Mouse (Mus musculus): ENCODE results near the gene Isoc2a.
"Not testable (repeated sequence)": the region's sequence is repeated elsewhere in the genome, so short reads cannot be mapped to it uniquely, and the experiment has no call there.

The Isoc2a gene

DNA sequence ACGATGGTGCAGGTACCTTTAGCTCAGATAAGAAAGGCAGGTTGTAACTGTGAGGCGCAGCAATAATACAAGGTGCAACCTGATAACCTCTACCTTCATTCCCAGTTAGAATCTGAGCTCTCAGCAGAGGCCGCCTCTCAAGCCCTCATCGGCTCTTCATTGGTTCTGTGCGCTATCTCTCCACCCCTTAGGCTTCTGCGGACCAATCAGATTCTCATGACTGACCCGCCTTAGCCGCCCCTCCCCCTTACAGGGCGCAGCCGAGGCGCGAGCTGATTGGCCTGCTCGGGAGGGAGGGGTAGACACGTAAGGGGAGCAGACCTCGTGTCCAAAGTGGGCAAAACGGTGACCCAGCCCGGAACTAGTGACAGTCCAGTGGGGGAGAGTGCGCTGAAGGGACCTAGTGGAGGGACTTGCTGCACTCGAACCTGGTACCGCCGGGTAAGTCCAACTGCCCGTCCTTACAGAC, at the start of gene Isoc2a:
Gene Isoc2a, plus strand, starts transcription at position 401 of the 469 bp plus-strand sequence.
- DNase-seq, result peak; percentile 86

DNA sequence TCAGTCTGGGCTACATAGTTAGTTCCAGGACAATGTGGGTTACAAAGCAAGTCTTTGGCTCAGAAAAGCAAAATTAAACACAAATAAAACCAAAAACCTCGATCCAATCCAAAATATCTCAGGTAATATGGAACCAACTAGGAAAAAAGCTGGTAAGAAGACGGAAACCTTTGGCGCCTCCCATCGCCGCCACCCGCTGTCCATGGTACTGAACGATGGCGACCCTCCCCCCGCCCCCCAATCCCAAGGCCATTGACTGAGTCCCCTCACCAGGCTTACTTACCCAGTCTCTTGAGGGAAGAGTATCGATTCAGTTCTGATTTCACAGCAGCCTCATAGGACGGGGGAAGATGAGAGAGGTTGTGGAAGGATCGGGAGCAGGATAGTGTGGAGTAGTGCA, 46.5 kb upstream of the Isoc2a start:
- no peak for DNase-seq

DNA sequence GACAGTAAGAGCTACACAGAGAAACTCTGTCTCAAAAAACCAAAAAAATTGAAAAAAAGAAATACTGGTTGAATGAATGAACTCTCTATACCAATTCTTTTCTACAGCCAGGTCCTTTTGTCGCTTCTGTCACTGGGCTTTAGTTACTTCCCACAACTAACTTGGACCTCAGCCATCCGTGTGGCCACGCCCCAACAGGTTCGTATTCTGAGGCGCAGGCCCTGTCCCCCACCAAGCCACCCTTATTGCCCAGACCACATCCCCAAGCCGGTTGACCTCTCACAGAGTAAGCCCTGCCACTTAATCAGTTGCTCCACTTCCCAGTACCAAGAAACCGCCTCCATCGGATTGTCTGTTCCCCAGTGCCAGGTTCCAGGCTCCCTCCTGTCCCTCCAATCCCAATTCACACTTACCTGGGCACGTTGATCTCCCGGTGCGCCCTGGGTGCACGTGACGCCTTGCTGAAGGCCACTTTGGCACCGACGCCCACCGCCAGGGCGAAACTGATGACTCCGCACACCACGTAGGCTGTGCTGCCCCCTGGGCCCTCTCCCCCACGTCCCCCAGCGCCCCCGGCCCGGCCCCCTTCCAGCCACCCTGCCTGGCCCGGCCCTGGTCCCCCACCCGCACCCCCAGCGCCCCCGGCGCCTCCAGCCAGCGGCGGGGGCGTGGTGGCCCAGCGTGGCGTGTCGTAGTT, 41.2 kb upstream of the Isoc2a start:
- DNase-seq, result peak; percentile 36

DNA sequence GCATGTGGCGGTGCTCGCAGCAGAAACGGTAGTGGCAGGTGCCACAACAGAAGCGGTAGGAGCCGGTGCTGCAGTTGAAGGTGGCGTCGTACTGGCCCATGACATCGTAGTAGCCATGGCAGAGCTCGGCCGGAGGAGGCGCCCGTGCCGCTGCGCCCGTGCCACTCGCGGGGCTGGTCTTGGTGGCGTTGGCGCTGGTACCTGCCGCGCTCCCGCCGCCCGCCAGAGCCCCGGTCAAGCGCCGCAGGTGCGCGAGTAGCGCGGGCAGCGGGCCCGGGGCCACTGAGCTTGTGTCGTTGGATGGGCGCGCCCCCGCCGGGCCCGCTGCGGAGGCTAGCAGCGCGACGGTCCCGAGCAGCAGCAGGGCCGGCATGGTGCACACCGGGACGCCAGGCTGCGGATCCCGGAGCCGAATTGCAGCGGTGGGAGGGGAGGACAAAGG, 40.6 kb upstream of the Isoc2a start:
- DNase-seq, result peak; percentile 82

DNA sequence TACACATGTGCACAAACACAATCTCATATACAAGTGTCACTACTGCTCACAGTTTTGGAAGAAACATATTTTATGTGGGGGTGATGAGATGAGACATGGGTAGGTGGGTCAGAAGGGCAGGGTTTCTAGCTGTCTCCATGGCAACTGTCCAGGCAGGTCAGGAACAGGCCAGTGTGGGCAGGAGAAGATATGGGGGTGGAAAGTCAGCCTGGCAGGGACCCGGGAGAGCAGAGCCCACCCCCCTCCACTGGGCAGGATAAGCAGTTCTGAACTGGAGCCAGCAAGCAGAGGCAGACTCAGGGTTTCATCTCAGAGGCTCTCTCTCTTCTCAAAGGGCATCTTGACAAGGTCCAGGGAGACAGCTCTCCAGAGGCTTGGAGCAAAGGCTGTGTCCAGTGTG, 39.3 kb upstream of the Isoc2a start:
- DNase-seq, result peak; percentile 28

DNA sequence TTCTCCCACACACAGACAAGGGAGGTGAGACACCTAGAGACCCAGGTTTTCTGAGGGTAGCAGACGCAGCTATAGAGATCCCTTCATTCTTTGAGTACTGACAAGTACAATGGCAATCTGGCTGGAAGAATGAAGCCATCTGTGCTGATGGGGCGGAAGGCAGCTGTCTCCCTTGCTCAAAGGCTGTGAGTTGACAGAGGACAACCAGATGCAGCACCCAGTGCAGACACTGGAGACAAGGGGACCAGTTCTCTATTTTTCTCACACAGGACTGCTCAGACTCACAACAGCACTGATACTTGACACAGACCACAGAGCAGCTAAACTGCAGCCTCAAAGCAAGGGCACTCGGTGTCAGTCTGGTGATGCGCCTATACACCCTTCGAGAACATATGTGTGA, 34.9 kb upstream of the Isoc2a start:
- DNase-seq, result no peak

DNA sequence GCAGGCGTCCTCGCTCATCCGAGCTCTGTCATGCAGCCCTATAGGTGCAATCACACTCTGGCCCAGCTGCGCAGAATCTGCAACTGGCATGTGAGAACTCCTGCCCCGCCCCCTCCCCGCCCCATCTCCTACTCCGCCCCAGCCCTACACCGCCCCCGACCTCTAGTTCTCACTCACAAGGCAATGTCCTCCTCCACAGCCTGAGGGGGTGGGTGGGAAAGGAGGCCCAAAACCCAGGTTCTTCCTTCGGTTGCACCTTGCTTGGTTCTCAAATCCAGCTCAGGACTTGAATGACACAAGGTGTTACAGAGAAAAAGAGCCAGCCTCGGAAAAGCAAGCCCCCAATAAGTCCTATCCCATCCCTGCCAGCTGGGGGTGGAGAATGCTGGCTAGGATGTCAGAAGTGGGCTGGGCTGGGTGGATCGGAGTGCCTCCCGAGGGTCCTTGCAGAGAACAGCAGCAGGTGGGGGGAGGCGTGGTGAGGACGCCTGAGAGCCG, 34.3 kb upstream of the Isoc2a start:
- DNase-seq, result no peak

DNA sequence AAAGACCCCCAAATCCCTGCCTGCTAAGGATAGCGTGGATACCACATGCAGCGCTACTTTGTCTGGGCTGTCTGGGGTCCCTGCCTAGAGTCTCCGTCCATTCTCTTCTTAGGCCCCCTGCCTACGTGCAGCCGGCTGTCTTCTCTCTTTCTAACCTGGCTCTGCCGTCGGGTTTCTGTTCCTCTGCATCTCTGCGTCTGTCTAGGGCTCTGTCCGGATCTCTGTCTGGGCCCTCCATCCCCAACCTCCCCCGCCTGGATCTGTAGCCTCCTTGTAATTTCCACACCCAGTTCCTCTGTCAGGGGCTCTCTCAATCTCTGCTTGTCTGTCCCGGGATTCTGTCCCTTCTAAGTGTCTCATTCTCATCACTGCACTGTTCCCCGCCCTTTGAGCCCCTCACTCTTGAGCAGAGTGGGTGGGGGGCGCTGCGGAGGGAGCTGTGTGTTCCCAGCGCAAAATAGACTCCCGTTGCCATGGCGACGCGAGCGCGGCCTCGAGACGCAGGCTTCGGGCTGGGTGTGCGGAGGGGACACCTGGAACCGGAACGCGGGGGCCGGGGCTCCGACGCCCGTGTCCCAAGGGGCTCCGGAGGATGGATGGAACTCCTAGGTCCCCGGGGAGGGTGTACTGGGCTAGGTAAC, 33.2 kb upstream of the Isoc2a start:
- DNase-seq, result peak; percentile 37

DNA sequence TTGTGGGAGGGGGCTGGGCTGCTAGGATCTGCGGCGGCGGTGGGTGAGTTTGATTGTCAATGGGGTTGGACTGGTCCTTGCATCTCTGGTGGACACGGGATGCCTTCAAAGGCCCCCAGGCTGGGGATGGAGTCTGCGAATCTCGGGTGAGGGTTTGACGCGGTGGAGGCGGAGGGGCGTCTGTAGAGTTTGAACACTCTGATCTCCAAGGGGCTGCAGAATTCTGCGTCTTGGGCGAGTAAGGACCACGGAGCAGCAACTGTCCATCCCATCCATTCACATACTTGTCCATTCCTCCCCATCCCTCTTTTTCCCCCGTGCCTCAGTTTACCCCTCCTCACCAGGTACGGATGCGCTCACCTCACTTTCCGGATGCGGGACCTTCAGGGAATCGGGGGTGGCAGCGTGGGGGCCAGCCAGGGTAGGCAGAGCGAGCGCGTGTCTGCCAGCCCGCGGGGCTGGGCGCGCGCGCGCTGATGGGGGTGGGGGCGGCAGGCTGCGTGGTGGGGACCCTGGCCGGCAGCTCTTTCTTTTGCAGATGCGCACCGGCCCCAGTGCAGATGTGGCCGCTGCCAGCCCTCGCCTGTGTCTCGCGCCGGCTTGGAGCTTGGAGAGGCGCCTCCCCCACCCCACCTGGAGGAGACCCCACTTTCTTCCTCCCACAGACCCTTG, 32.6 kb upstream of the Isoc2a start, which contains the start of gene Shisa7:
Gene Shisa7, minus strand, starts transcription at position 452 of the 672 bp plus-strand sequence.
- DNase-seq, result no peak

DNA sequence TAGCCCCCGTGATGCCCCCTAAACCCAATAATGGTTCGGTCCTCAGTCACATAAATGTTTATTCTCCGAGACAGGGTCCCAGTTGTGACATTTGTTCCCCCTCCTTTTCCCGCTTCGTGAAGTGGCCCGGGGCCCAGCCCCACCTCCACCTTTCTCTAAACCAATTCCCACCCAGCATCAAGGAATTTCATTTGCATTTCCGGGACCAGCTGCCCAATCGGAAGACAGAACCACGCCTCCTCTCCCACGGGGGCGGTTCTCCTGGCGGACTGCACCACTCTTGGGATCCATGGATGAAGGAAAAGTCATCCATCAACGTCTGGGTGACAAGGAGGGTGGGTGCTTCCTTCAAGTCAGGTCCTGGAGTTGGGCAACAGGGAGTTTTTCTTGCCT, 32.0 kb upstream of the Isoc2a start:
- peak; percentile 68 for DNase-seq

DNA sequence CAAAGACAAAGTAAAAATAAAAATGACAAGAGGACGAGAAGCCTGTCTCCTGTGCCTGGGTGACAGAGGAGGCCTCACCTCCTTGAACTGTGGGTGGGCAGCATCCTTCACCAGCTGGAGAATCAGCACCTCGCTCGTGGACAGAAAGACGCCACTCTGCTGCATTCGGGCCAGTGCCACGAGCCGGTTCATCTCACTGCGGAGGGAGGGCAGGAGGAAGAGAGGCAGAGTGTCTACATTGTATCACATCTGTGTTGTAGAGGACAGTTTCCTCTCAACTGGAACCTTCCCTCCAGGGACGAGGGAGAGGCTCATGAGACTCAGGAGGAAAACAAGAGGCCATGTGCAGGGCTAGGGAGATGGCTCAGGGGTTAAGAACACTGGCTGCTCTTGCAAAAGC, 27.6 kb upstream of the Isoc2a start:
- no peak for DNase-seq

DNA sequence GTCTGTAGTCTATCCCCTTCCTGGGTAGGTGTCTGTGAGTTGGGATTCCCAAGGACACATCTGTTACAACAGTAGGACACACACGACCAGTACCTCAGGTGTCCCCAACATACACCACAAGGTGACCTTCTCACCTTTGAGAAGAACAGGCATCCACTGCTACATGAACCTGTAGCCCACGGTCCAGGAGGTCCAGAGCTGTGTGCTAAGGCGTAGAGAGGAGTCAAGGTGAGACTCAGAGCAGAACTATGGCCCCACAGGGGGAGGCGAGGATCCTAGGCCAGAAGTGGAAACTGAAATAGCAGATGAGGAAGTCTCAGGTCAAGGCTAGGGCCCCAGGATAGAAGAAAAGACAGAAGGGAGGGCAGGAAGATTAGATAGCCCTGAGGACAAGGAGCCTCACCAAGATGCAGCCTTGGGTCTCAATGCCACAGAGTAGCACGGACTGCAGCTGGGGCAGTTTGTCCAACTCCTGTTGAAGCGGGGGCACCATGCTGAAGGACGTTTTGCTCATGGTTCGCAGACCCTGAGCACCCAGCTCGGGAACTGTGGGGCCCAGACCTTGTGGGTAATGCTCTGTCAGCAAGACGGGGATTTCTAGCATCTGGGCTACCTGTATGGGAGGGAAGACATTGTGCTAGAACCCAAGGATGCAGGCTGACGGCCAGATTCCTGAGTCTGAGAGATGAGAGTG, 26.2 kb upstream of the Isoc2a start:
- no peak for DNase-seq

DNA sequence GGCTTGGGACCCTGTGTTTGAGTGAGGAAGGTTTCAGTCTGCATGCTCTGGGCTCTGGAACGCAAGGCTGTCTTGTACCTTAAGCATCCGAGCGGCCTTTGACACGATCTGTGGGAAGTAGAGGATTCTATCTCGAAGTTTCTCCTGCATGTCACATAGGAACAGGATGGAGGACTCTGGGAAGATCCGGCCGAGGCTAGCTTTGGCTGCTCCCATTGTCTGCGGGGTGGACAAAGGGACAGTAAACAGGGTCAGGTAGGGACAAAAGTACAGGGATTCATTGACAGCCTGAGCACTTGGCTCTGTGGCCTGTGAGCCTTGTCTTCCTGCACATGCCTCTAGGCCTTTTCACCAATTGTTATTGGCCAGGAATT, 25.7 kb upstream of the Isoc2a start:
- no peak for DNase-seq

DNA sequence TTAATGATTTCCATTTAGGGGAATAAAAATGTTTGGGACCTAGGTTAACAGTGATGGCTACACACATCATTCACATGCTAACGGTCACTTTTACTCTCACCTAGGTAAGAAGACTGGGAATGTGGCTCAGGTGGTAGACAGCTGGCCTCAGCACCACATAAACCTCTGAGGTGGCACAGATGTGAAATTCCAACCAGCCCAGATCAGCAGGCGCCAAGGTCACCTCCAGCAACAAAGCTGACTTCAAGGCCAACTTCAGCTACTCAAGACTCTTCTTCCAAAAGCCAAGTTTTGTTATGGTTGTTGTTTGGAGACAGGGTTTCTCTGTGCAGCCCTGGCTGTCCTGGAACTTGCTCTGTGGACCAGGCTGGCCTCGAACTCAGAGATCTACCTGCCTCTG, 23.3 kb upstream of the Isoc2a start:
- DNase-seq, result no peak

DNA sequence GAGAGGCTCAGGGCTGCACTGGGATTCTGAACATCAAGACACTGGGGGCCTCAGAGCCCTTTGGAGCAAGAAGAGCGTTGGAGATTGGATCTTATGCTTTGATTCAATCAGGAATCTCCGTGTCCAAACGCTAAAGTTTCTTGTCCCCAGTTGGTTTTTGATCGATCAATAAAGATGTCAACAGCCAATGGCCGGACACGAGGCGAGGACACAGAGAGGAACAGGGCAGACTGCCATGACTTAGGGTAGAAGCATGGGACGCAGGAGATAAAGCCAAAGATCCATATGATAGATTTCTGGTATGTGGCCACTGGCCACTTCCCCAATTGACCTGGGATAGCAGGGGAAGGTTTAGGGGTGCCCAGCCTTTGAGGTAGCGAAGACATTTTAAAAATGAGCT, 20.4 kb upstream of the Isoc2a start:
- DNase-seq, result no peak

DNA sequence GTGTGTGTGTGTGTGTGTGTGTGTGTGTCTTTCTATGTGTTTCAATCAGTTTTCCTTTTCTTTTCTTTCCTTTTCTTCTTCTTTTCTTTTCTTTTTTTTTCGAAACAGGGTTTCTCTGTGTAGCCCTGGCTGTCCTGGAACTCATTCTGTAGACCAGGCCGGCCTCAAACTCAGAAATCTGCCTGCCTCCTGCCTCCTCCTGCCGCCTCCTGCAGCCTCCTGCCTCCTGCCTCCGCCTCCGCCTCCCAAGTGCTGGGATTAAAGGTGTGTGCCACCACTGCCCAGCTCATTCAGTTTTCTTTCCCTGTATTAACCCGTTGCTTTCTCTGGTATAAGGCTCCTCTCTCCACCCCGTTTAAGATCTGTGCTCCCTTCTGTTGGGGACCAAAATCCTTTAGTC, 19.6 kb upstream of the Isoc2a start:
- DNase-seq, result no peak

DNA sequence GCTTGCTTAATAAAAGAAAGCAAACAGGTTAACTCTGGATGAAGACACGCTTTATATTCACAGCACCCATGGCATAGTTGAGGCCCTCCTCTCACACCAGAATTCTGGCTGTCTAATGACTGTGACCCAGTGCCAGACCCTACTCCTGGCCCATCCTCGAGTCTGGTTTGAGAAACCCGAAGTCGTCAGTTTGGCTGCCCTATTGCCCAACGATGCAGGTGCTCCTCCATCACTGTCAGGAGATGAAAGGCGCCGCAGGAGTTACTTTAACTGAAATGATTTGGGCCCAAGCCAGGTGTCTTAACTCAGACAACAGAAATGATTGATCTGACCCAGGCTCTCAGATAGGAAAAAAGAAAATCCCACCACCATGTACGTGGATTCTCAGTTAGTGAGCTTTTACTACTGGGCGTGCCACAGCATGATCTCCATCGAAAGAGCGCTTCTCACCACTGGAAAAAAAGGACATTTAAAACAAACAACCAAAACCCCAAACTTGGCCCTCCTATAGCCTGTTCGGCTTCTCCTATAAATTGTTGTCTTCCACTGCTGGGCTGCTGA, 17.5 kb upstream of the Isoc2a start:
- DNase-seq, result no peak

DNA sequence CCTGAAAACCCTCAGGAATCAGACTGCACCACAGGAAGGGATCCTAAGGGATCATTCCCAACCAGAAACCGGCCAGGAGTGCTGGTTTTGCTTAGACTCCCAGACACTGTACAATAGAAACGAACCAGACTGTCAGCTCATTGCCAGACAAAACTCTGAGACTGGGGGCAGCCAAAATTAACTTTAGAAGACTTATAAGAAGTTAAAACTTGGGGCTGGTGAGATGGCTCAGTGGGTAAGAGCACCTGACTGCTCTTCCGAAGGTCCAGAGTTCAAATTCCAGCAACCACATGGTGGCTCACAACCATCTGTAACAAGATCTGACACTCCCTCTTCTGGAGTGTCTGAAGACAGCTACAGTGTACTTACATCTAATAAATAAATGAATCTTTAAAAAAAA, 16.0 kb upstream of the Isoc2a start:
- DNase-seq, result not testable (repeated sequence)

DNA sequence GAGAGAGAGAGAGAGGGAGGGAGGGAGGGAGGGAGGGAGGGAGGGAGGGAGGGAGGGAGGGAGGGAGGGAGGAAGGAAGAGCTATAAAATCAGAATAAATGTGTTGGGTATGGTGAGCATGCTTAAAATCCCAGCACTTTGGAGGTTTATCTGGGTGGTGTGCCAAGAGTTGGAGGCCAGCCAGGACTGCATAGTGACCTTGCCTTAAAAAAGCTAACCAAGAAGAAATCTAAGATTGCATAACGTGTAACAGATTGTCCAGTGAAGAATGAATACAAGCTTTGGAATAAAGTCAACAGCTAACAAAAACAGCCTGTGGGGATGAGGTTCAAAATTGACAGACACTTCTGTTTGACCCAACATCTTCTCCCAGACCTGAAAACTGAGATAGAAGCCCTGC, 13.9 kb upstream of the Isoc2a start:
- DNase-seq, result no peak

DNA sequence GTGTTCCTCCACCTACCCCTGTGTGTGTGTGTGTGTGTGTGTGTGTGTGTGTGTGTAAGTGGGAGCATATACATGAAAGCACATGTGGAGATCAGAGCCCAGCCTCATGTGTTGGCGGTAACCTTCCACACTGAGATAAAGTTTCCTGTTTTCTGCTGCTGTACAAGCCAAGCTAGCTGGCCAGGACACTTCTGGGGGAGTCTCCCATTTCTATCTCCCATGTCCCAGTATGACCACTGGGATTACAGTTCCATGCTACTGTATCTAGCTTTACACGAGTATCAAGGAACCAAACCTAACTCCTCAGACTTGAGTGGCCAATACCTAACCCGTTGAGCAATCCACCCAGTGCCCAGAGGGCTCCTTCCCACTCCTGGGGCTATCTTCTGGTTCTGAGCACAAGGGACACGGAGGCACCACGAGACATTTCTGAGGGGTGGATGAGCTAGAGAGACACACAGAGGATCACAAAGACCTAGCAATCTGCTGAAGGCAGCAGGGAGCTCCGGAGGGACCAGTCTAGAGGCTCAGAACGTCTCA, 13.3 kb upstream of the Isoc2a start:
- DNase-seq, result no peak

DNA sequence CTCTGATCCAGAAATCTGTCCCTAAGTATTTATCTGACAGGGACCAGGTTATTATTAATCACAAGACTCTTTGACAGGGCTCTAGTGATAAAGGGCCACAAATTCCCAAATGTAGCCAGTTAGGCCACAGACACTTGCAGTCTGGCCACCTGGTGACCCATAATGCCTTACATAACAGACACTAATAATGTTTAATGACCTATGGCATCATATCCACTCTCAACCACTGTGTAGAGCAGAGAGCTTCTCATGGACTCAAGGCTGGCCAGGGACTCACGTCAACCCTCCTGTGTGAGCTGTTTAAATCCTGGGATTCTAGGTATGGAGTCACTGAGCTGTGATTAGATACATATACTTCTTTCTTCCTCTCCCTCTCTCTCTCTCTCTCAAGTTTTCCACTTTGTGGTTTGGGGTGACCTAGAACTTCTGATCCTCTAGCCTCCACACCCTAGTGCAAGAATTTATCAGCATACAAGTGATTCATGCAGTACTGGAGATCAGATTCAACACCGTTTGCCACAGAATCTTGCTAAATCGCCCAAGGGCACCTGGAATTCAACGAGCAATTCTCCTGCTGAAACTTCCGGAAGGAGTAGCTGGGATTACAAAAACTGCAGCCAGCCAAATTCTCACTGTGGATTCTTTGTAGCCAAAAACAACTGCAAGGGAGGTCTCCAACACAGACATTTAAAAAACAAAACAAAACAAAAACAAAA, 12.7 kb upstream of the Isoc2a start:
- DNase-seq, result no peak

DNA sequence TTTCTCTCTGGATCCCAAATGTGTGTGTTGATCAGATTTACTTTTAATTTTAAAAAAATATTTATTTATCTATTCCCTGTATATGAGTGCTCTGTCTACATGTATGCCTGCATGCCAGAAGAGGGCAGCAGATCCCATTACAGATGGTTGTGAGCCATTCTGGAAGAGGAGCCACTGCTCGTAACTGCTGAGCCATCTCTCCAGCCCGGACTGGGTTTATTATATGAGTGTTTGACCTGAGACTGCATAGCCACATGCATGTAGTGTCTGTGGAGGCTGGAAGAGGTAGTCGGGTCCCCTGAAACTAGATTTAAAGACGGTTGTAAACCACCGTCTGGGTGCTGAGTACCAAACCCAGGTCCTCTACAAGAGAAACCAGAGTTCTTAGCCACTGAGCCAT, 11.9 kb upstream of the Isoc2a start:
- no peak for DNase-seq

Data from cerebellum, adult 11 months (tissue).